Mouse (Mus musculus) right cerebral cortex, adult 2 months (tissue): ENCODE results near the gene Erc1.
"Not testable (repeated sequence)": the region's sequence is repeated elsewhere in the genome, so short reads cannot be mapped to it uniquely, and the experiment has no call there.

ENCODE experiments used
- DNase-seq, 2 experiments: peaks; one replicate each; pipeline ENCODE4 v3.0.0; 2021 to 2022; ENCODE audit warnings: low spot score in 2 of 2

Gene Erc1

DNA sequence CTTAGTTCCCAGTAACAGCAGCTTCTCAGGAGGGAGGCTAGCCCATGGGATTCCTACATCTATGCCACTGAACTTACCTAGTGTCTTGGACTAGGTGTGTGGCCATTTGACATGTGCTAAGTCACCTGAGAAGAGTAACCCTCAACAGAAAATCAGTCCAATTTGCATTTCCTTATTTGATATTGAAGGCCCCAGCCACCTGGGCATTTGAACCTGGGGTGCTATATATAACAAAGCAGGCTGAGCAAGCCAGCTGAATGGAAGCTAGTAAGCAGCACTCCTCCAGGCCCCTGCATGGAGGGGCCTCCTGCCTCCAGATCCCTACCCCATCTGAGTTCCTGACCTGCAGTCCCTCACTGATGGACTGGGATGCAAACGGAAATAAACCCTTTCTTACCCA lies 135.5 kb downstream of the Erc1 start:
- DNase-seq, result no peak

GRCm38 (mm10) chr6:119711649-119712305 lies 136.2 kb downstream of the Erc1 start:
- DNase-seq, result no peak

DNA sequence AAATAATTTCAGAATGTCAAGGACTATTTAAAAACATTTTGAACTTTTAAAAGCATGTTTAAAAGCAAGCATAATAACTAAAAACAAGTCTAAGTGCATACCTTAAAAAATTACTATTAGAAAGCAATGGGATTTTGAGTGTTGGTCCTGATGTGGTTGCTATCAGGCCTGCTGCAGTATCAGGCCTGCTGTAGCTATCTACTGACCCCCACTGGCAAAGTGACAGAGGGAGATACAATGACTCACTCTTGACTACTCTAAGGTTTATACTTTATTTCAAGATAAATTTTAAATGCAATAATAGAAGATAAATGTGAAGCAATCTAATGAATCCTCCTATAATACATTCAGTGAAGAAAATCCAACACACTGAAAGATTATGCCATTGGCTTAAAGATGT lies 138.4 kb downstream of the Erc1 start:
- no peak for DNase-seq

DNA sequence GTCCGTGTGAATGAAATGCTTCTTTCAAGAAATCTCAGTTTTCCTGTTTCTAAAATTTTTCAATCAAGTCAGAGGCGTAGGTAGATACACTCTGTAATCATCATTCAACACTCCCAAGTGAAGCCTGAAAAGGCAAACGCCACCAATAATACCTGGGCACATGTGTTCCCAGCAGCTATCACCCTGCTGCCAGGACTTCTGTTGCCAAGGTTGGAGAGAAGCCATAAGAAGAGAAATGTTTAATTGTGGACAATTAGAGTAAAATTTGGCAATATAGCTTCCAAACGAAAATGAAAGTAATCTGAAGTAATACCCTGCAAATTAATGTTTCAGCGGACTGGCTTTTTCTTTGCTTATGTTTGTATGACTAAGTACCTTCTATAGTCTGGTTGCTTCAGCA lies 140.1 kb downstream of the Erc1 start:
- DNase-seq, result no peak

- no peak for DNase-seq
These were observed 143.1 kb downstream of the Erc1 start for GRCm38 (mm10) chr6:119704899-119705298.

DNA sequence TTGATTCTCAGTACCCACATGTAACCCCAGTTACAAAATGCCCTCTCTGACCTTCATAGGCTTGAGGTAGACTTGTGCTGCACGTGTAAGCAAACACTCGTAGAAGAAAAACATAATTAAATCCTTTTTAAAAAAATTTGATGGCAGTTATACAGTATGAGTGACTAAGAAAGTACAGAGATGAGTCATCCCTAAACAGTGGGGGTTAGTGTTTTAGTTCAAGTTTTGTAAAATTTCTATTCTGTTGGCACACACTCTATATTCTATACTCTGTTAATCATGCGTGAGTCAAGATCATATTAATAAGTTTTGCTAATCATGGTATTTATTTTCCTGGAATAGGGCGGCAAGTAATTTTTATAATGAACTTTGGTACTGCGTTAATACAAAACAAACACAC lies 155.2 kb downstream of the Erc1 start:
- DNase-seq, result no peak

GRCm38 (mm10) chr6:119686470-119686869 lies 161.5 kb downstream of the Erc1 start:
- DNase-seq, result no peak

DNA sequence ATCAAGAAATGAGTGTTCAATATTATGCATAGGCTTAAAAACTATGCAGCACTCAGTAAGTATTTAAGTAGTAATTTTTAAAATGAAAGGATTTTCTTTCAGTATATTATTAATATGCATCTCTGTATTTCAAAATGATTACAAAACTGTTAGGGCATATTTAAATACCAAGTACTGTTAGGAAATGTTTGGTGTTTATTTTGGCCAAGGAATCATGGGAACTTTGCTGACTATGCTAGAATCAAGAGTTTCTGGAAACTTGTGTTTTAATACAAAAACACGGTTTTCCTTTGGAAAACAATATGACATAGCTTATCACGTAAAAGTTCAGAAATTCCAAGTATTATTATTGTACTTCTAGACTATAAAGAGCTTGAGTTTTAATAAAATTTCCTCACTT lies 167.2 kb downstream of the Erc1 start:
- DNase-seq, result no peak

DNA sequence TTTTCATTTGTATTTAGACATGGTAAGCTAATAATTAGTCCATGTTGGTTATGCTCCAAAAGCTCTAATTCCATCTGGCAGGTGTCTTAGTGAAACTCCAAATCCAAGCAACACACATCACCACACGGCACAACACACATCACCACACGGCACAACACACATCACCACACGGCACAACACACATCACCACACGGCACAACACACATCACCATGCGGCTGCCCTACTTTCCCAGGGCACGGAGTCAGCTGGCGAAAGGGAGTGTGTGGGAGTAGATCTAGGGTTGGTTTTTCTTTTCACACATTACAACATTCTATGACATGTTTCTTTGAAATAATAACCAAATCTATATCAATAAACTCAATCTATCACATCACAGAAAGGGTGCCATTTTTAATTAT lies 173.2 kb downstream of the Erc1 start:
- DNase-seq, result no peak

GRCm38 (mm10) chr6:119674201-119674810 lies 173.7 kb downstream of the Erc1 start:
- no peak for DNase-seq

- DNase-seq, result no peak
These were observed 178.2 kb downstream of the Erc1 start for GRCm38 (mm10) chr6:119669746-119670145.

- no peak for DNase-seq
These were observed 185.0 kb downstream of the Erc1 start for GRCm38 (mm10) chr6:119662936-119663335.

DNA sequence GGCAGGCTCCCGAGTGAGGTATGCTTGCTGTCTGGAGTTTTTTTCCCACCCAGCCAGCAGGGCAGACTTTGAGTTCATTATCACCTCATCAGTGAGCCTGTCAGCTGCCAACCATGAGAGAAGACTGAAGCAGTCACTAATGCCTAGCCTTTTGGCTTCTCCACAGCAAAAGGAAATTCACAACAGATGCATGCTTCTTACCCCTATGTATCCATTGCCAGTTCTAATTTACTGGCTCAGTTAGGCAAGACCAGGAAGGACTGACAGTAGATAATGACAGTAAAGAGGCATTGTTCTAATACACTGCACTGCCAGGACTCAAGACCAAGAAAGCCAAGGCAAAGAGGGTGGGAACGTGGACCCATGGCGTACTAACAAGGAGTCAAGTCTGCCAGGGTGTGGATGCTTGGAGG lies 186.9 kb downstream of the Erc1 start:
- no peak for DNase-seq

DNA sequence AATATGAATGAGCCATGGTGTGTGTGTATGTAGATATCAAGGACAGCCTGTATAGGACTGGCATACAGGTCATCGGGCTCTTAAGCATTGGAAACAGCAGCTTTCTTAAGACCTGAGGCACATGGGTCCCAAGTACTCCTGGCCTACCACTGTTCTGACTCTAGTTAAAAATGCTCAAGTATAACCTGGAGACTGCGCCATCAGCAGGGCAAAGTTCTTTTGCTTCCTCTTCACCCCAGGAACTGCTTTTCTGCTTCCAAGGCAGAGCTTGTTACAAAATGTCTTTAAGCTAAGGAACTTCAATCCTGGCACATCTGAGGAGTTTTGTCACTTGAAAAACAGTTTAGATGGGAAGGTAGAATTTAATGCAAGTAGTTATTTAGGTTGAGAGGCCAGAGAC lies 189.5 kb downstream of the Erc1 start:
- DNase-seq, result no peak

- DNase-seq, result no peak
These were observed 190.4 kb downstream of the Erc1 start for GRCm38 (mm10) chr6:119657418-119658178.

DNA sequence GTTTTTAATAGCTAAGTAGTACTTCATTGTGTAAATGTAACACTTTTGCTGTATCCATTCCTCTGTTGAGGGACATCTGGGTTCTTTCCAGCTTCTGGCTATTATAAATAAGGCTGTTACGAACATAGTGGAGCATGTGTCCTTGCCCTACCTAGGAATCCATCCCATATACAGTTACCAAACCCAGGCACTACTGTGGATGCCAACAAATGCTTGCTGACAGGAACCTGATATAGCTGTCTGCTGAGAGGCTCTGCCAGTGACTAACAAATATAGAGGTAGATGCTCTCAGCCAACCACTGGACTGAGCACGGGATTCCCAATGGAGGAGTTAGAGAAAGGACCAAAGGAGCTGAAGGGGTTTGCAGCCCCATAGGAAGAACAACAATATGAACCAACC lies 193.2 kb downstream of the Erc1 start:
- not testable (repeated sequence) for DNase-seq

- DNase-seq, result no peak
These were observed 204.0 kb downstream of the Erc1 start for GRCm38 (mm10) chr6:119643880-119644460.

GRCm38 (mm10) chr6:119643178-119643728 lies 204.7 kb downstream of the Erc1 start:
- no peak for DNase-seq

DNA sequence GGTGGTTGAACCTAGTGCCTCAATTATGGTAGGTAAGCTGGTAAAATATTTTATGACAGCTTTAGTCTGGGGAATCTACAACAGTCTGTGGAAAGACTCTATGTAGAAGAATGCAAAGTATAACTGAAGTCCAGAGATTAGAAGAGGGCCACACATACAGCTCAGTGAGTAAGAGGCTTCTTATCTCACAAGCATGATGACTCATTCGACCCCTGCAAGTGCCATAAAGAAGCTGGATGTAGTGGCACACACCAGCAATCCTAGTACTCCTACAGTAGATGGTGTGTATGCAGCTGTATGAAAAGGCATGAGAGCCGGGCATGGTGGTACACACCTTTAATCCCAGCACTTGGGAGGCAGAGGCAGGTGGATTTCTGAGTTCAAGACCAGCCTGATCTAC lies 205.2 kb downstream of the Erc1 start:
- DNase-seq, result no peak

DNA sequence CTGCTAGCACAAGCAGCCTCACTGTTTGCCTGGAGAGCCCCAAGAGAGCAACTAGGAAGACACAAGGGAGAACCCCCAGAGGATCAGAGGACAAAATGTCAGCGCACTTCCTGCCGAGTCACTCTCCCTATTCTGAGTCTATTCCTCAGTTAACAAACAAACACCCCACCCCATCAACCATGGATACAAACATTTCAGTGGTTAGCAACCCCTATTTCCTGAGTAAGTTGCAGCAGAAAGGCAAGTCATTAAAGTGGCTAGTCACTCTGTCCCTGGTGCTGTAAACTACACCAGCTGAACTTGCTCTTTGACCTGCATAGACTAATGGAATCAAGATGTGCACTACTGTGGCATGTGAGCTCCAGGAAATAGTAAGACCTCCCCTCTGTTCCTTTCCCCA lies 212.3 kb downstream of the Erc1 start:
- no peak for DNase-seq

GRCm38 (mm10) chr6:119630622-119631021 lies 217.3 kb downstream of the Erc1 start:
- DNase-seq, result no peak

- no peak for DNase-seq
These were observed 246.6 kb downstream of the Erc1 start for GRCm38 (mm10) chr6:119601379-119601778.
